Mouse (Mus musculus) megakaryocyte, embryonic 14.5 days (primary cell): ENCODE results near the gene Larp1.

Source experiments
- FLI1 ChIP-seq: IDR thresholded peaks from 2 replicates; pipeline ENCODE4 v1.6.1; 2012; ENCODE audit warnings: low read length, inconsistent platforms, mixed read lengths
- GATA1 ChIP-seq: IDR thresholded peaks from 3 replicates; pipeline ENCODE4 v1.6.1; 2012; ENCODE audit warnings: mixed read lengths, low read length, inconsistent platforms, borderline replicate concordance

DNA sequence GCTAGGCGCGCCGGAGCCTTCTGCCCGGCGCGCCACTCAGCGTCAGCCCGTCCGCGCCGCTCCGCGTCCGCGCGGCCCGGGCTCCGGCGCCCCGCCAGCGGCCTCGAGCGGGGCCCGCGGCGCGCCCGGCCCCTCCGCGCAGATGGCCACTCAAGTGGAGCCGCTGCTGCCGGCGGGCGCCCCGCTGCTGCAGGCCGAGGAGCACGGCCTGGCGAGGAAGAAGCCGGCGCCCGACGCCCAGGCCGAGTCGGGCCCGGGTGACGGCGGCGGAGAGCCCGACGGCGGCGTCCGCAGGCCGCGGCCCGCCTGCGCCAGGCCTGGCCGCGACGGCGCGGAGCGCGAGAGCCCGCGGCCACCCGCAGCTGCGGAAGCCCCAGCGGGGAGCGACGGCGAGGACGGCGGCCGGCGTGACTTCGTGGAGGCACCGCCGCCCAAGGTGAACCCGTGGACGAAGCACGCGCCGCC is at the start of gene Larp1:
- no peak for TF ChIP-seq GATA1
- no peak for TF ChIP-seq FLI1
